Mouse (Mus musculus) heart, postnatal 0 days (tissue): ENCODE measurements around the gene Rassf1. TPM values are rescaled to one million over a fixed set of nuclear protein-coding genes. Genes with fewer than 3 reads are reported as not detected.

Experiments used
- ATAC-seq: fragments of 200-750 bp; cut with Nextera tagmentation; 2 replicates; pipeline ENCODE4 v1.8.0; 2017; ENCODE audit warnings: low read depth, moderate number of reproducible peaks, moderate library complexity; ENCODE audit not compliant: insufficient read depth
- DNase-seq: peaks from one replicate; pipeline ENCODE4 v3.0.0-alpha.2; 2016; ENCODE audit warnings: low spot score
- H3K27ac ChIP-seq: fragments of 300-500 bp; sonication (generic); 2 replicates; pipeline ENCODE4 v1.5.1; 2014; ENCODE audit warnings: low read depth, mild to moderate bottlenecking
- H3K27me3 ChIP-seq: fragments of 300-500 bp; sonication (generic); 2 replicates; pipeline ENCODE4 v1.6.1; 2014; ENCODE audit warnings: low read length, mixed read lengths; ENCODE audit not compliant: control insufficient read depth, insufficient read depth
- H3K36me3 ChIP-seq: fragments of 300-500 bp; sonication (generic); replicated peaks from 2 replicates; pipeline ENCODE4 v1.6.1; 2014; ENCODE audit warnings: low read length, mixed read lengths; ENCODE audit not compliant: control insufficient read depth, insufficient read depth
- H3K4me1 ChIP-seq: fragments of 300-500 bp; sonication (generic); 2 replicates; pipeline ENCODE4 v1.6.1; 2014; ENCODE audit warnings: antibody characterized with exemption; ENCODE audit not compliant: control insufficient read depth, insufficient read depth
- H3K4me2 ChIP-seq: fragments of 300-500 bp; sonication (generic); 2 replicates; pipeline ENCODE4 v1.6.1; 2014; ENCODE audit warnings: low read depth, mild to moderate bottlenecking, low read length, moderate library complexity
- H3K4me3 ChIP-seq: fragments of 300-500 bp; sonication (generic); 2 replicates; pipeline ENCODE4 v1.5.1; 2014; ENCODE audit warnings: low read depth, low read length
- H3K9ac ChIP-seq: fragments of 300-500 bp; sonication (generic); replicated peaks from 2 replicates; pipeline ENCODE4 v1.6.1; 2014; ENCODE audit warnings: low read depth, low read length, mixed read lengths
- H3K9me3 ChIP-seq: fragments of 300-500 bp; sonication (generic); replicated peaks from 2 replicates; pipeline ENCODE4 v1.6.1; 2016; ENCODE audit warnings: low read length; ENCODE audit not compliant: control insufficient read depth
- CTCF ChIP-seq: IDR thresholded peaks from 2 replicates; pipeline ENCODE4 v1.5.1; 2016; ENCODE audit warnings: antibody characterized with exemption, control low read depth, low read depth
- EP300 ChIP-seq: IDR thresholded peaks from 2 replicates; pipeline ENCODE4 v1.6.1; 2016; ENCODE audit warnings: antibody characterized with exemption, low read depth
- WGBS: fragments of 180-500 bp; shearing (Covaris S2); extraction: QIAGEN DNeasy Blood & Tissue Kit; methylation state at CpG from one replicate; pipeline ENCODE4 v1.1.7; 2014; 5-methylcytosine and 5-hydroxymethylcytosine counted together
- polyA plus RNA-seq: library from polyadenylated mRNA; unstranded; fragments of >200 nt; fragmentation: Nextera tagmentation; extraction: Ambion mirVana; gene quantifications from 2 replicates; pipeline ENCODE4 v1.2.1, GENCODE M21; 2015
- total RNA-seq: library from RNA; depleted of rRNA; stranded (reverse); fragments of >200 nt; gene quantifications from 2 replicates; pipeline ENCODE4 v1.2.3, GENCODE M21; 2014; ENCODE audit warnings: low replicate concordance

Gene Rassf1
- total and polyA plus RNA-seq, 2 experiments from 2014 or later: 28.7 to 35.1 TPM

GRCm38 (mm10) chr9:107521190-107521589 lies 30.2 kb upstream of the Rassf1 start:
- Histone ChIP-seq H3K27ac (no peak overlapping the region; the same call in 1 of the 2 replicates), H3K9me3 (no peaks in the 10 kb centered on the region), H3K36me3 (no peaks in the 10 kb centered on the region), H3K4me1 (0 out of 2 replicates have a peak, but pooled peaks cover under 1% of the 10 kb centered on the region), H3K4me3 (peak overlapping the region; percentile 3; the same call in 1 of the 2 replicates), H3K4me2 (peak overlapping the region; percentile 38; the same call in 1 of the 2 replicates), H3K27me3 (peaks cover 12% of the 10 kb centered on the region), H3K9ac (no peak overlapping the region)
- 59% methylated on average over 5 of the region's 5 CpGs for WGBS
- ATAC-seq (no peak), DNase-seq (no peak)
- no peak for TF ChIP-seq CTCF
- TF ChIP-seq EP300: no peak

DNA sequence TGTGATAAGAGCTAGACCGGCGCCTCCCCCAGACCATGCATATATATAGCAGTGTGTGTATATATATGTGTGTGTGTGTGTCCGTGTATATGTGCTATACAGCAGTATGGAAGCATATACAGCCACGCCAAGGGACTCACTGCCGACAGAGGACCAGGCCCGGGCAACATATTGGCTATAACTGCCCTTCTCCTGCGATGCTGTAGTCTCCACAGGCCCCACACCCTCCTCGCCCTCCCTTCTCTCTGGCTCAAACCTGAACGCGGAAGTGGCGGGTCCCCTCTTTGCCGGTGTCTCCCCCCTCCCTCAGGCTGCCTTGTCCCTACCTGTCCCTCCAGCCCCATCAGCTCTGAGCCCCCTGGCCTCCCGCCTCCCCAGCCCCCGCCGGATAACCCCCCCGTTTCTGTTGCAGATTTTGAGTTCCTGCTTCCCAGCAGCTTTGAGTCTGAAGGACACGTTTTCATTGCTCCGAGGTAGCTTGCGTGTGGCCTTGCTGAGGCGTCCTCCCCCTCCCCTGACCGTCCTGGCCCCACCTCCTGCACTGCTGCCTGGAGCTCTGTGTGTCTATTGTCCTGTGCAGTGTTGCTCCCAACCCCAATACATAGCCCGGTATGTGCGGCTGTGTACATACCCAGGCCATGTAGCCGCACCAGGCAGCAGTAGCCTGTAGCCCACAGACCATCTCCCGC lies 29.5 kb upstream of the Rassf1 start:
- Histone ChIP-seq H3K9ac (no peak overlapping the region), H3K36me3 (no peaks in the 10 kb centered on the region)
- ATAC-seq: peak; percentile 30; the same call in 1 of the 2 replicates

GRCm38 (mm10) chr9:107522400-107522711 lies 29.0 kb upstream of the Rassf1 start:
- H3K4me3 ChIP-seq: no peak overlapping the region

More for the DNA sequence above, 29.5 kb upstream of the Rassf1 start:
- H3K4me2 ChIP-seq: peak overlapping the region; percentile 38
- DNase-seq: no peak
- no peak for TF ChIP-seq CTCF
- TF ChIP-seq EP300: no peak
- peak overlapping the region; percentile 3; the same call in 1 of the 2 replicates for H3K4me3 ChIP-seq
- peaks cover 19% of the 10 kb centered on the region for H3K27me3 ChIP-seq
- no peaks in the 10 kb centered on the region for H3K9me3 ChIP-seq
- H3K27ac ChIP-seq: no peak overlapping the region; the same call in 1 of the 2 replicates
- 28% methylated on average over 25 of the region's 25 CpGs for WGBS
- H3K4me1 ChIP-seq: peaks cover 5% of the 10 kb centered on the region; the same call in 1 of the 2 replicates

DNA sequence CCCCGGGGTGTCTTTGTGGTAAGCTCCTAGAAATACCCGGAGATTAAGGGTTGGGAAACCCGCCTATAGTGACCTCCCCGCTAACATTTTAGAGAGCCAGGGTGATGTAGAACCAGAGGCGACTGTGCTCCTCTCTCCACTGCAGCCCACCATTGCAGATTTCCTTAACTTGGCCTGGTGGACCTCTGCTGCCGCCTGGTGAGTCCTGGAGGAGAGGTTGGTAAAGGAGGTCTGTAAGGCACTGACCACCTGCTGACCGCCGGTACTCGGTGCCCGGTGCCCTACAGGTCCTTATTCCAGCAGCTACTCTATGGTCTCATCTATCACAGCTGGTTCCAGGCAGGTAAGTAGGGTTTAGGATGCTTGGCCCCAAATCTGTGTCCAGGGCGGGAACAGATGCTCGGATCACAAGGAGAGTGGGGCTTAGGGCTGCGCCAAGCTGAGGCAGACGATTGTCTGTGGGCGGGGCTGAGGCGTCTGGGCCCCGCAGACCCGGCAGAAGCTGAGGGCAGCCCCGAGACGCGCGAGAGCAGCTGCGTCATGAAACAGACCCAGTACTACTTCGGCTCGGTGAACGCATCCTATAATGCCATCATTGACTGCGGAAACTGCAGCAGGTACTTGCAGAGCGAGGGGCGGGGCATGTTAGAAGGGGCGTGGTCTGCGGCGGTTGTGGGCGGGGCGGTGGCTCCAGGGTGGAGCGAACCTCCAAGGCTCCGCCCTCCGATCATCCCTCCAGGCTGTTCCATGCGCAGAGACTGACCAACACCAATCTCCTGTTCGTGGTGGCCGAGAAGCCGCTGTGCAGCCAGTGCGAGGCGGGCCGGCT lies 24.9 kb upstream of the Rassf1 start:
- WGBS: 17% methylated on average over 41 of the region's 44 CpGs
- peak overlapping the region; percentile 22 for H3K4me3 ChIP-seq
- peaks cover 31% of the 10 kb centered on the region for H3K27me3 ChIP-seq
- no peaks in the 10 kb centered on the region for H3K9me3 ChIP-seq
- peak overlapping the region; percentile 53 for H3K4me2 ChIP-seq
- no peak for DNase-seq
- H3K4me1 ChIP-seq: peaks cover 5% of the 10 kb centered on the region; the same call in 1 of the 2 replicates
- ATAC-seq: peak; percentile 57
- no peak overlapping the region for H3K27ac ChIP-seq
- no peak for TF ChIP-seq EP300
- 0 out of 2 replicates have a peak, but pooled peaks have one; percentile 4 for TF ChIP-seq CTCF
- H3K36me3 ChIP-seq: no peaks in the 10 kb centered on the region
- no peak overlapping the region for H3K9ac ChIP-seq

More at GRCm38 (mm10) chr9:107522400-107522711, 29.0 kb upstream of the Rassf1 start:
- H3K9me3 ChIP-seq: no peaks in the 10 kb centered on the region
- peaks cover 5% of the 10 kb centered on the region; the same call in 1 of the 2 replicates for H3K4me1 ChIP-seq
- no peak for TF ChIP-seq CTCF
- no peak for TF ChIP-seq EP300
- DNase-seq (no peak), ATAC-seq (no peak)
- H3K27me3 ChIP-seq: peaks cover 23% of the 10 kb centered on the region
- H3K4me2 ChIP-seq: peak overlapping the region; percentile 38
- H3K27ac ChIP-seq: no peak overlapping the region
- no peak overlapping the region for H3K9ac ChIP-seq
- 43% methylated on average over 2 of the region's 2 CpGs for WGBS
- H3K36me3 ChIP-seq: no peaks in the 10 kb centered on the region

DNA sequence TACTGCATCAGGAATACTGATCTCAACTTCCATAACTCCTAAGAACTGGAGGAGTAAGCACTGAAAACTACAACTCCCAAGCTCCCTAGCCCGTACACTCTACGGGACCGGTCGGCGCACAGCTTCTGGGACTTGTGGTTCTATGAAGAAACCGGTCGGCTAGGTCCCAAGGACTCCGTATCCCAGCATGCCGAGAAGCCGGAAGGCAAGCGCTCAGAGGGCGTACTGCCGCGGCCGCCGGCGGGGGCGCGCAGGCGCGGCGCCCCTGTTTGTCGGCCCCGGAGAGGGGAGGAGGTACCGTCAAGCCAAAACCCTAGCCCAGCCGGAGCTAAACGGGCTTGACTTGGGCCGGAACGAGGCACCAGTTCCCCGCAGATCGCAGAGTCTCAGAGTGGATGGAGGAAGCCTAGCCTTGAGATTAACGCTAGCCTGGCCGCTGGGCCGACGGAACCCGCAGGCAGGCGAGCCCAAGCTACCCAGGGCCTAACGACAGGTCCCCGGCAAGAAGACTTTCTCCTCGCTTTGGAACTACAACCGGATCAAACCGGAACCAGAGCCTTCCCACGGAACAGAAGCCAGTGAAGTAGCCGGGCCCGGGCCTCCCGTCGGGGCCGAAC lies 17.5 kb upstream of the Rassf1 start, which contains the start of gene Tmem115:
Tmem115 (plus strand) TSS at position 155 of the 617 bp plus-strand sequence.
- no peaks in the 10 kb centered on the region for H3K9me3 ChIP-seq
- TF ChIP-seq EP300: no peak
- no peak for TF ChIP-seq CTCF
- H3K9ac ChIP-seq: peak within 1 kb of the TSS; percentile 80
- H3K4me1 ChIP-seq: peaks cover 28% of the 10 kb centered on the region
- no peaks in the 10 kb centered on the region for H3K27me3 ChIP-seq
- WGBS: under 1% methylated on average over 48 of the region's 48 CpGs
- H3K36me3 ChIP-seq: peaks cover 24% of the 10 kb centered on the region
- ATAC-seq: peak; percentile 99
- peak; percentile 99 for DNase-seq
- peak within 1 kb of the TSS; percentile 87 for H3K4me3 ChIP-seq
- H3K27ac ChIP-seq: peak within 1 kb of the TSS; percentile 88
- peak within 1 kb of the TSS; percentile 99 for H3K4me2 ChIP-seq
